Mouse (Mus musculus): ENCODE results near the gene Tubb3. TPM values are rescaled to one million over a fixed set of nuclear protein-coding genes. Genes with fewer than 3 reads are reported as not detected.

The Tubb3 gene
- polyA plus RNA-seq (2017; shearing (Covaris generic)): under 1 TPM; 0.53 to 0.68 TPM

GRCm38 (mm10) chr8:123411246-123411645, at the start of gene Tubb3:
TSS of gene Tubb3 (plus strand) at chr8:123411424.
- ATAC-seq: peak; percentile 52

GRCm38 (mm10) chr8:123373403-123374238, 37.6 kb upstream of the Tubb3 start, which contains the start of gene Tcf25:
TSS of gene Tcf25 (plus strand) at chr8:123373753.
- peak; percentile 85 for ATAC-seq

GRCm38 (mm10) chr8:123374239-123374578, 37.0 kb upstream of the Tubb3 start:
- peak; percentile 72 for ATAC-seq

- ATAC-seq: no peak
These were observed 35.5 kb upstream of the Tubb3 start for GRCm38 (mm10) chr8:123375701-123376100.

GRCm38 (mm10) chr8:123376106-123376505, 35.1 kb upstream of the Tubb3 start:
- no peak for ATAC-seq

GRCm38 (mm10) chr8:123381711-123382110, 29.5 kb upstream of the Tubb3 start:
- no peak for ATAC-seq

GRCm38 (mm10) chr8:123382516-123382915, 28.7 kb upstream of the Tubb3 start:
- no peak for ATAC-seq

- ATAC-seq: peak; percentile 54
These were observed 26.2 kb upstream of the Tubb3 start for GRCm38 (mm10) chr8:123384883-123385540.

GRCm38 (mm10) chr8:123387041-123387440, 24.2 kb upstream of the Tubb3 start:
- no peak for ATAC-seq

- ATAC-seq: no peak
These were observed 23.4 kb upstream of the Tubb3 start for GRCm38 (mm10) chr8:123387801-123388200.

GRCm38 (mm10) chr8:123389026-123389425, 22.2 kb upstream of the Tubb3 start:
- ATAC-seq: no peak

- no peak for ATAC-seq
These were observed 12.9 kb upstream of the Tubb3 start for GRCm38 (mm10) chr8:123398308-123398707.

- no peak for ATAC-seq
These were observed 9.3 kb upstream of the Tubb3 start for GRCm38 (mm10) chr8:123401936-123402335.

- ATAC-seq: no peak
These were observed 8.4 kb upstream of the Tubb3 start for GRCm38 (mm10) chr8:123402730-123403326.

GRCm38 (mm10) chr8:123404521-123404920, 6.7 kb upstream of the Tubb3 start:
- ATAC-seq: peak; percentile 73

GRCm38 (mm10) chr8:123406786-123407185, 4.4 kb upstream of the Tubb3 start, which contains the start of gene Mc1r:
TSS of gene Mc1r (plus strand) at chr8:123407107.
- ATAC-seq: peak; percentile 44

- ATAC-seq: no peak
These were observed 3.6 kb upstream of the Tubb3 start for GRCm38 (mm10) chr8:123407612-123408011.

GRCm38 (mm10) chr8:123408586-123409544, 2.4 kb upstream of the Tubb3 start:
- ATAC-seq: no peak

GRCm38 (mm10) chr8:123410049-123410587, 1.1 kb upstream of the Tubb3 start:
- no peak for ATAC-seq

GRCm38 (mm10) chr8:123410788-123411187, 436 bp upstream of the Tubb3 start:
- ATAC-seq: no peak

- ATAC-seq: no peak
These were observed 630 bp downstream of the Tubb3 start for GRCm38 (mm10) chr8:123411781-123412327.

Data from activated CD4-positive, CD25-positive, alpha-beta regulatory T cell, adult 4 months (primary cell).